Mouse (Mus musculus) bone marrow macrophage, adult 2 months (primary cell): ENCODE data around the gene Fzd5.

Experiments
- CTCF ChIP-seq: IDR thresholded peaks from 2 replicates; pipeline ENCODE4 v1.5.1; 2012; ENCODE audit warnings: low read depth, mild to moderate bottlenecking, low read length, moderate library complexity
- POLR2A ChIP-seq: IDR thresholded peaks from 2 replicates; pipeline ENCODE4 v1.6.1; 2012; ENCODE audit warnings: mild to moderate bottlenecking, low read depth, low read length, borderline replicate concordance

- TF ChIP-seq CTCF (no peak), POLR2A (no peak)
These were observed 7.1 kb upstream of the Fzd5 start for GRCm38 (mm10) chr1:64744616-64745015.
